Mouse (Mus musculus): ENCODE results near the gene Col4a1.

Gene Col4a1

GRCm38 (mm10) chr8:11182148-11182484, 130.5 kb downstream of the Col4a1 start:
- in situ Hi-C loops (cut with MseI, MboI), result loop anchor here (10.0 kb wide), 3 partner anchors 607 to 767 kb away; no protein-coding TSS in a partner anchor

- in situ Hi-C loops (cut with MseI, MboI), result loop anchor here (10.0 kb wide), 3 partner anchors 607 to 767 kb away; no protein-coding TSS in a partner anchor
Measured at GRCm38 (mm10) chr8:11181420-11182147, 131.0 kb downstream of the Col4a1 start.

GRCm38 (mm10) chr8:11179869-11180268, 132.8 kb downstream of the Col4a1 start:
- in situ Hi-C loops (cut with MseI, MboI), result loop anchor here (10.0 kb wide), 4 partner anchors 165 to 765 kb away; no protein-coding TSS in a partner anchor

GRCm38 (mm10) chr8:11176393-11176792, 136.2 kb downstream of the Col4a1 start:
- in situ Hi-C loops (cut with MseI, MboI), result loop anchor here (10.0 kb wide), 2 partner anchors 162 to 602 kb away; no protein-coding TSS in a partner anchor

- in situ Hi-C loops (cut with MseI, MboI), result loop anchor here (10.0 kb wide), 2 partner anchors 159 to 599 kb away; no protein-coding TSS in a partner anchor
Measured at GRCm38 (mm10) chr8:11173284-11174191, 139.1 kb downstream of the Col4a1 start.

GRCm38 (mm10) chr8:11171526-11171925, 141.1 kb downstream of the Col4a1 start:
- in situ Hi-C loops (cut with MseI, MboI), result loop anchor here (10.0 kb wide), 2 partner anchors 157 to 597 kb away; no protein-coding TSS in a partner anchor

- in situ Hi-C loops (cut with MseI, MboI), result no loop called here
Measured at GRCm38 (mm10) chr8:11169383-11169782, 143.2 kb downstream of the Col4a1 start.

- in situ Hi-C loops (cut with MseI, MboI), result no loop called here
Measured at GRCm38 (mm10) chr8:11168780-11169179, 143.8 kb downstream of the Col4a1 start.

- in situ Hi-C loops (cut with MseI, MboI), result no loop called here
Measured at GRCm38 (mm10) chr8:11167955-11168354, 144.7 kb downstream of the Col4a1 start.

- in situ Hi-C loops (cut with MseI, MboI), result no loop called here
Measured at GRCm38 (mm10) chr8:11165592-11165991, 147.0 kb downstream of the Col4a1 start.

- in situ Hi-C loops (cut with MseI, MboI), result no loop called here
Measured at GRCm38 (mm10) chr8:11156319-11156692, 156.3 kb downstream of the Col4a1 start.

GRCm38 (mm10) chr8:11155579-11156318, 156.9 kb downstream of the Col4a1 start:
- in situ Hi-C loops (cut with MseI, MboI), result no loop called here

- in situ Hi-C loops (cut with MseI, MboI), result no loop called here
Measured at GRCm38 (mm10) chr8:11150268-11150667, 162.4 kb downstream of the Col4a1 start.

GRCm38 (mm10) chr8:11149201-11149810, 163.3 kb downstream of the Col4a1 start:
- in situ Hi-C loops (cut with MseI, MboI), result no loop called here

- in situ Hi-C loops (cut with MseI, MboI), result no loop called here
Measured at GRCm38 (mm10) chr8:11148797-11149196, 163.8 kb downstream of the Col4a1 start.
